Comparison of ENCODE assay signal across 16 mouse cellular contexts in genomic region chr12:102827119-102827518, GRCm38 (mm10).
"Had no signal": no experiment of that assay in that cellular context is flagged by ENCODE, and none has a peak within 500 bp of the region (broad histone marks: within the 10 kb centered on the region; RNA-seq: fewer than 3 reads in every experiment).

No protein-coding gene starts in this region.

- H3K9ac ChIP-seq: neural tube, embryonic 13.5 days; neural tube, embryonic 15.5 days; stomach, embryonic 15.5 days had no signal

- H3K27me3 ChIP-seq: neural tube, embryonic 13.5 days; neural tube, embryonic 15.5 days; stomach, embryonic 15.5 days had no signal

- H3K4me1 ChIP-seq: neural tube, embryonic 13.5 days; neural tube, embryonic 15.5 days; stomach, embryonic 15.5 days had no signal

- H3K9me3 ChIP-seq: neural tube, embryonic 13.5 days; neural tube, embryonic 15.5 days; stomach, embryonic 15.5 days had no signal

- DNase-seq: retina, postnatal 1 day; right cerebral cortex, adult 18-20 months; right cerebral cortex, postnatal 14 days; right cerebral cortex, postnatal 25 days; right cerebral cortex, postnatal 4 days; spleen, adult 18-20 months; thymus, adult 18-20 months; thymus, adult 2 months; thymus, postnatal 14 days; thymus, postnatal 25 days; thymus, postnatal 36 days; thymus, postnatal 4 days had no signal

- H3K27ac ChIP-seq: neural tube, embryonic 13.5 days; neural tube, embryonic 15.5 days; stomach, embryonic 15.5 days; stomach, postnatal 0 days had no signal

- H3K4me2 ChIP-seq: neural tube, embryonic 13.5 days; neural tube, embryonic 15.5 days; stomach, embryonic 15.5 days had no signal

- H3K36me3 ChIP-seq: neural tube, embryonic 13.5 days; neural tube, embryonic 15.5 days; stomach, embryonic 15.5 days had no signal

- H3K4me3 ChIP-seq: neural tube, embryonic 13.5 days; neural tube, embryonic 15.5 days; stomach, embryonic 15.5 days had no signal
